Mouse (Mus musculus): ENCODE data around the gene Nrxn1.

DNA sequence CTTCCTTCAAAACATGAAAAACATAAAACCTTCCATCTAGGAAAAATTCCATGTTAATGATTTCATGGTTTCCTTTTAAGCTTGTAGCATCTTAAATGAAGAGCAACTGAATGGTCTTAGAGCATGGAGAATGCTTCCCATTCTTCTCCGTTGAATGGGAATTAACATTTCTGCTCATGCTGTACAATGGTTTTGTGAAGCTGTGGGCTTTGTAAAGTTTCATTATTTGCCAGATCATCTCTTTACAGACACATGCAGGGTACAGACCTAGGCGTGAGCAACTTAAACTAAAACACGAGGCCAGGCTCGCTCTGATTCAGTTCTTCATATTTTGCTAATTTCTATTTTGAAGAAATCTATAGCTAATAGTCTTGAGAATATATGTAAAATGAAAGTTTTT lies 546.1 kb downstream of the Nrxn1 start:
- TF ChIP-seq TAL1 (IDR thresholded peaks at IDR 0.05; ENCODE audit: low read length) (no peak), GATA1 (IDR thresholded peaks at IDR 0.05; ENCODE audit: low read length) (no peak)

All from erythroblast, embryonic 14.5 days (primary cell).